8 mouse cellular contexts compared by ENCODE assay signal in genomic region chr17:57031661-57032420, GRCm38 (mm10). TPM values are rescaled to one million over a fixed set of nuclear protein-coding genes. Genes with fewer than 3 reads are reported as not detected.
DNase-seq lines count a peak whose midpoint lies in the region; ATAC-seq lines count a peak whose summit lies in the region.

No protein-coding gene starts in this region.

- no peaks in the 10 kb centered on the region for H3K9me3 ChIP-seq in hindbrain, embryonic 15.5 days

- peak; percentile 99 for ATAC-seq in hindbrain, embryonic 15.5 days (ENCODE audit: low FRiP score, low read depth)

- no peaks in the 10 kb centered on the region for H3K27me3 ChIP-seq in hindbrain, embryonic 15.5 days

- peak; percentile 100 for DNase-seq in WW6 (ENCODE audit: low read depth, low spot score)
- peak; percentile 98 to 100 for DNase-seq in cerebellum, postnatal 36 days
- peak; percentile 99 to 100 for DNase-seq in frontal cortex, postnatal 36 days (ENCODE audit: low spot score in 2 of 2)
- peak; percentile 100 for DNase-seq in left cerebral cortex, adult 11 months (ENCODE audit: low spot score)
- peak; percentile 100 for DNase-seq in lung, postnatal 4 days
- DNase-seq in retina, postnatal 7 days (ENCODE audit: low read depth, low spot score): peak; percentile 100
- peak; percentile 99 for DNase-seq in urinary bladder, postnatal 14 days (ENCODE audit: low spot score)

- WGBS in hindbrain, embryonic 15.5 days: under 1% methylated on average over 38 of the region's 38 CpGs

- H3K4me1 ChIP-seq in hindbrain, embryonic 15.5 days (replicated peaks): peaks cover 29% of the 10 kb centered on the region

- H3K4me3 ChIP-seq in hindbrain, embryonic 15.5 days: peak overlapping the region; percentile 85

- peak overlapping the region; percentile 86 for H3K27ac ChIP-seq in hindbrain, embryonic 15.5 days (replicated peaks)

- H3K4me2 ChIP-seq in hindbrain, embryonic 15.5 days: peak overlapping the region; percentile 65

- H3K36me3 ChIP-seq in hindbrain, embryonic 15.5 days: peaks cover 14% of the 10 kb centered on the region

- H3K9ac ChIP-seq in hindbrain, embryonic 15.5 days: peak overlapping the region; percentile 22; the same call in 1 of the 2 replicates

RNA-seq across cellular contexts. Expression of gene Khsrp, which starts 0.5 kb away (rescaled TPM):
- 27.9 and 31.2 TPM in 2 replicates for polyA plus RNA-seq in hindbrain, embryonic 15.5 days (2015; fragmentation: Nextera tagmentation; extraction: Ambion mirVana)

RNA-seq across cellular contexts. Expression of gene Slc25a41, which starts 9.6 kb away (rescaled TPM):
- not detected in 2 replicates for polyA plus RNA-seq in hindbrain, embryonic 15.5 days (2015; fragmentation: Nextera tagmentation; extraction: Ambion mirVana)

RNA-seq across cellular contexts. Expression of gene Gm17949, which starts 20.6 kb away (rescaled TPM):
- 0.41 and 0.54 TPM in 2 replicates for polyA plus RNA-seq in hindbrain, embryonic 15.5 days (2015; fragmentation: Nextera tagmentation; extraction: Ambion mirVana)

RNA-seq across cellular contexts. Expression of gene Gtf2f1, which starts 20.8 kb away (rescaled TPM):
- 67.3 and 67.5 TPM in 2 replicates for polyA plus RNA-seq in hindbrain, embryonic 15.5 days (2015; fragmentation: Nextera tagmentation; extraction: Ambion mirVana)

RNA-seq across cellular contexts. Expression of gene Crb3, which starts 27.1 kb away (rescaled TPM):
- 4.1 and 4.6 TPM in 2 replicates for polyA plus RNA-seq in hindbrain, embryonic 15.5 days (2015; fragmentation: Nextera tagmentation; extraction: Ambion mirVana)

Comparison
In these comparisons a context has a peak if more than half of its experiments do, and no peak if none do; other contexts are left out.
1. Peak in every context shown above with its lines: DNase-seq, ATAC-seq, H3K4me3 ChIP-seq and H3K27ac ChIP-seq.